Mouse (Mus musculus): ENCODE data around the gene Snx6. TPM values are rescaled to one million over a fixed set of nuclear protein-coding genes. Genes with fewer than 3 reads are reported as not detected.
"Not testable (repeated sequence)": the region's sequence is repeated elsewhere in the genome, so short reads cannot be mapped to it uniquely, and the experiment has no call there.

Gene Snx6
- total RNA-seq (2017) = 76.5 to 87.3 TPM (median 85.8 TPM) in 3 replicates

DNA sequence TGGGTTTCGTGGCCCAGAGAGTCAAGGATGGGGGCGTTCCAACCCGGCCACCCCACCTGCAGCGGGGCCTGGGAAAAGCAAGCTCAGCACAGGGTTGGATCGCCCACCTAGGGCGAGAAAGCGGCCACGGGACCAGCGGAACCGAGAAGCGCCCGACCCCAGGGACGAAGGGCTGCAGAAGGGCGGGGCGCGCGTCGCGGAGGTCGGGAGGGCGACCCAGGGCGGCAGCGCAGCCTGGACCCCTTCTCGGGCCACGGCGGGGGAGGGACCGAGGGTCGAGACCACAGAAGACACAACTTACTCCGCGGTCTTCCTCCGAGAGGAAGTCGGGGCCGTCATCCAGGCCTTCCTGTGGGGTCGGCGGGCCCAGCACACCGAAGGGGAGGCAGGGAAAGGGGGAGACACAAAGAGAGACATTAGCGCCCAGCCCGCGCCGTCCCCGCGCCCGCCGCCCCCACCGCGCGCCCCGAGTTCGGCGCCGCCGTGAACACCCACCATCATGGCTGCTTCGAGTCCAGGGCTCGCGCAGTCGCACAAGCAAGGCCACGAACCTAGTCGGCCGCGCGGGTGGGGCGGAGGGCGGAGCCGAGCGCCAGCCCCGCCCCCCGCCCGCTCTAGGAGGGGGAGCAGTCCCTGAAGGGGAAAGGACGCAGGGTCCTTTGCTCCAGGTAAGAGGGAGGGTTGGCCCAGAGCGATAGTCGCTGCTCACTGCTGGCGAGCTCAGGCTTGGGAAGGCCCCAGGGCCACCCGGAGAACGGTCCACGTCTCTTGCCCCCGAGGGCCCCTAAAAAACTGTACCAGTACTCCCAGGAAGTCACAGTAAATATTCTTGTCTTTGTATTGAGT, at the start of gene Snx6:
Gene Snx6 (minus strand): TSS at position 551 of the 846 bp plus-strand sequence.
- ATAC-seq (replicated peaks; ENCODE audit: insufficient number of reproducible peaks, low FRiP score, low TSS enrichment, poor library complexity, severe bottlenecking) = peak; percentile 78

- no peak; the same call in 1 of the 2 replicates for ATAC-seq (replicated peaks; ENCODE audit: insufficient number of reproducible peaks, low FRiP score, low TSS enrichment, poor library complexity, severe bottlenecking)
These were observed 48.9 kb upstream of the Snx6 start for GRCm38 (mm10) chr12:54844415-54844814.

- ATAC-seq (replicated peaks; ENCODE audit: insufficient number of reproducible peaks, low FRiP score, low TSS enrichment, poor library complexity, severe bottlenecking) = no peak
These were observed 46.1 kb upstream of the Snx6 start for GRCm38 (mm10) chr12:54841576-54841975.

GRCm38 (mm10) chr12:54839815-54840214, 44.3 kb upstream of the Snx6 start:
- no peak for ATAC-seq (replicated peaks; ENCODE audit: insufficient number of reproducible peaks, low FRiP score, low TSS enrichment, poor library complexity, severe bottlenecking)

DNA sequence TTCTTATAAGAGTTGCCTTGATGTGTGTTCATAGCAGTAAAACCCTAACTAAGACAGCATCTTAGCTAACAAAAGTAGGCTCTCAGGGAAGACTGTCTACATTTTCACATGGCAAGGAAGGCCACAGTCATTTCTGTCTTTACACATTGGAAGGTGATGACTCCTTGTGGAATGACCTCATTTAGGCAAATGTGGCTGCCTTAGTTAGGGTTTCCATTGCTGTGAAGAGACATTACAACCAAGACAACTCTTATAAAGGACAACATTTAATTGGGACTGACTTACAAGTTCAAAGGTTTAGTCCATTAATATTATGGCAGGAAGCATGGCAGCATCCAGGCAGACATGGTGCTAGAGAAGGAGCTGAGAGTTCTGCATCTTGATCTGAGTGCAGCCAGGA, 43.4 kb upstream of the Snx6 start:
- no peak for ATAC-seq (replicated peaks; ENCODE audit: insufficient number of reproducible peaks, low FRiP score, low TSS enrichment, poor library complexity, severe bottlenecking)

- no peak for ATAC-seq (replicated peaks; ENCODE audit: insufficient number of reproducible peaks, low FRiP score, low TSS enrichment, poor library complexity, severe bottlenecking)
These were observed 40.4 kb upstream of the Snx6 start for GRCm38 (mm10) chr12:54835608-54836570.

DNA sequence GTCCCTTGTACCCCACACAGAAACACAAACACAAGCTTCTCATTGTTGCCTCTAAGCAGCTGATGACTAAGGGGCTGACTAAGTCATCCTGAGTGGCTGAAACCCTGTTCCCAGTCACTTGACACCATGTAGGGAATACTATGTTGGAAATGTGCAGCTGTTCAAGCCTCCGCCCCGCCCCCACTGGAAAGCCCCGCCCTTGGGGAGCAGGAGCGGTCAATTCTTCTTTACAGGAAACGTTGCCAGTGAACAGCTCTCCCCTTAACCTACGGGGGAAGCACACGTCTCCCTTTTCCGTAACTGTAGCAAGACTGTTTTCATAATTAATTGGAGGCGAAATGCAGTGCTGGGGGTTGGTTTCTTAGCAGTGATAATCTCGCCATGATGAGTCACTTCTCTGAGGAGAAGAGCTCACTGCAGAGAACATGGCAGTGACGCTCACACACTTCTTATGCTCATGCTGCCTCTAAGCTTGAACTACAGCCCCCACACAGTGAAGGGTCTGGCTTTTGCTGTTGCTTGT, 39.5 kb upstream of the Snx6 start:
- ATAC-seq (replicated peaks; ENCODE audit: insufficient number of reproducible peaks, low FRiP score, low TSS enrichment, poor library complexity, severe bottlenecking) = 0 out of 2 replicates have a peak, but pooled peaks have one; percentile 17

DNA sequence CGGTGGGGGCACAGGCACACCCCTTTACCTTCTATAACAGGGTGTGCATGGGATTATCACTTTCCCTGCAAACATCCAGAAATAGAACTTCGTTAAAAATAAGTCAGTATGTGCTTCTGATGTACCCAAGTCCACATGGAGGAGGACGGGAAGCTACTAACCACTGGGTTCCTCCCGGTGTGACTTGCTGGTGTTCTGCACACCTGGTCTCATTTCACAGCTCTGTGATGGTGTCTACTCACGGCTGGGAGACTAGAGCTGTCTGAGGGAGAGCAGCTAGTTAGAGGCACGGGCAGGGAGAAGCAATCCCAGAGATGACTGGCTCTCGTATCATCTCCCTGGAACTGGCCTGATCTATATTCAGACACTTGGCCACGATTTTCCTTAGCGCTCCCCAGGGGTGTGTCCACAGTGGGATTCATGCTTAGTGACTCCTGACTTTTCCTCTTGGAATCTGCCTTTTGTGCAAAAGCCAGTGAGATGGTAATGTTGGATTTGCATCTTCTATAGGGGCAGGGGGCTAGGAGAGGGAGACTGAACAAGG, 38.4 kb upstream of the Snx6 start:
- no peak for ATAC-seq (replicated peaks; ENCODE audit: insufficient number of reproducible peaks, low FRiP score, low TSS enrichment, poor library complexity, severe bottlenecking)

GRCm38 (mm10) chr12:54831927-54832326, 36.4 kb upstream of the Snx6 start:
- not testable (repeated sequence) for ATAC-seq (replicated peaks; ENCODE audit: insufficient number of reproducible peaks, low FRiP score, low TSS enrichment, poor library complexity, severe bottlenecking)

DNA sequence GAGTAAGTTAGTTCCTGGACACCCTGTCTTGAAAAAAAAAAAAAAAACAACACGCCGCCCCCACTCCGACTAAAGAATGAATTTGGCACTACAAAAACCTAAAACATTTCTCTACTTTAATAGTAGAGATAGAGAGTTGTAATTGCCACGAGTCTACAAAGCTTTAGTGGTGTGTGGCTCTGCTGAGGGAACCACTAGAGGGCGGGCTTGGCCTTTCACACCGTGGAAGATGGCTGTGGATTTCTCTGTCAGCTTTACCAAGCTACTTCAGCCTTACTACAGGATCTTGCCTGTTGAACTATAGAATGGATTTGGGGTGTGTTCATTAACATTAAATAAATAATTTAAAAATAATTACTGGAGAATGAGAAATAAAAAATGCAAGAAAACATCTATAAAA, 35.1 kb upstream of the Snx6 start:
- peak; percentile 88 for ATAC-seq (replicated peaks; ENCODE audit: insufficient number of reproducible peaks, low FRiP score, low TSS enrichment, poor library complexity, severe bottlenecking)

DNA sequence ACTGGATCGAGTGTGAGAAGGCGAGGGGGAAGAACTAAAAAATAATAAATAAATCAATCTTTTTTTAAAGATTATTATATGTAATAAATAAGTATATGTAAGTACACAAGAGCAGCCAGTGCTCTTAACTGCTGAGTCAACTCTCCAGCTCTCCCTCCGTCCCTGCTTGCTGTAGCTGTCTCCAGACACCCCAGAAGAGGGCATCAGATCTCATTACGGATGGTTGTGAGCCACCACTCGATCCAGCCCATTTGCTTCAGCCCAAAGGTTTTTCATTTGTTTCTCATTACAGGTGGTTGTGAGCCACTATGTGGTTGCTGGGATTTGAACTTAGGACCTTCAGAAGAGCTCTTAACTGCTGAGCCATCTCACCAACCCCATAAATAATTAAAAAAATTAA, 34.4 kb upstream of the Snx6 start:
- ATAC-seq (replicated peaks; ENCODE audit: insufficient number of reproducible peaks, low FRiP score, low TSS enrichment, poor library complexity, severe bottlenecking) = no peak

- no peak for ATAC-seq (replicated peaks; ENCODE audit: insufficient number of reproducible peaks, low FRiP score, low TSS enrichment, poor library complexity, severe bottlenecking)
These were observed 32.5 kb upstream of the Snx6 start for GRCm38 (mm10) chr12:54828043-54828442.

DNA sequence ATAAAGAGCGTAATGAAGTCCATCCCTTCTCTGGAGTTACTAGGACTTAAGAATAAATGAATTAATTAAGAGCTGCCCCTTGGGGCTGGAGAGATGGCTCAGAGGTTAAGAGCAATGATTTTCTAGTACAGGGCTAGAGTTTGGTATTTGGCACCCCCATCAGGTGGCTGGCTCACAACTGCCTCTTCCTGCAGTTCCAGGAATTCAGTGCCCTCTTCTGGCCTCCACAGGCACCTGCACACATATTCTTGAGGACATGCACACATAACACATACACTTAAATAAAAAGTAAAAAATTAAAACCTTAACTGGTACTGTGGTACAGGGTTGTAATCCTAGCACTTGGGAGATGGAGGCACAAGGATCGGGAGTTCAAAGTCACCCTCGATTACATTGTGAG, 29.7 kb upstream of the Snx6 start:
- ATAC-seq (replicated peaks; ENCODE audit: insufficient number of reproducible peaks, low FRiP score, low TSS enrichment, poor library complexity, severe bottlenecking) = no peak

DNA sequence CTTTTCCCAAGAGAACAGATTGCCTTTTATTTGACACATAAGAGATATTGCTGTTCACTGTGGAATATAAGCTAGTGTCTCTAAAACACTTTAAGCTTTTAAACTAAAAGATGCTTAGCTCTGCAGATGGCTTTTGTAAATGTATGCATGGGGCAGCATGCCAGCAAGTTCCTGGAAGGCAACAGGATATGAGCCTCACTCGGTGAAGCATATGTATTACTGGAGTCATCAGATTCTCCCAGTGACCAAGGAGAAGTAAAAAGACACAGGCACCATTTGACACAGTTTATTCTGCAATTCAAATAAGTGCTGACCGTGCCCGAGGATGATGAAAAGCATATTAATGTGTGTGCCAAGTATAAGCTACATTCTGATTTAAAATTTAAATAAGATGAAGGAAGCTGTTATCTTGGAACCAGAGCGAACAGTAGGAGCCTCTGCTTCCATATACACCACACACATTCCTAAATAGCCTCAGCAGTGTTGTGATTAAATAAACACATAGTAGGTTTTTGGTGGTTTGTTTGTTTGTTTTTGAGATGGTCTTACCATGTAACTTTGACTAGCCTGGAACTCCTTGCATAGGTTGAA, 27.4 kb upstream of the Snx6 start:
- no peak for ATAC-seq (replicated peaks; ENCODE audit: insufficient number of reproducible peaks, low FRiP score, low TSS enrichment, poor library complexity, severe bottlenecking)

GRCm38 (mm10) chr12:54820684-54821161, 25.2 kb upstream of the Snx6 start:
- ATAC-seq (replicated peaks; ENCODE audit: insufficient number of reproducible peaks, low FRiP score, low TSS enrichment, poor library complexity, severe bottlenecking) = peak; percentile 76

- no peak for ATAC-seq (replicated peaks; ENCODE audit: insufficient number of reproducible peaks, low FRiP score, low TSS enrichment, poor library complexity, severe bottlenecking)
These were observed 23.9 kb upstream of the Snx6 start for GRCm38 (mm10) chr12:54819181-54819935.

DNA sequence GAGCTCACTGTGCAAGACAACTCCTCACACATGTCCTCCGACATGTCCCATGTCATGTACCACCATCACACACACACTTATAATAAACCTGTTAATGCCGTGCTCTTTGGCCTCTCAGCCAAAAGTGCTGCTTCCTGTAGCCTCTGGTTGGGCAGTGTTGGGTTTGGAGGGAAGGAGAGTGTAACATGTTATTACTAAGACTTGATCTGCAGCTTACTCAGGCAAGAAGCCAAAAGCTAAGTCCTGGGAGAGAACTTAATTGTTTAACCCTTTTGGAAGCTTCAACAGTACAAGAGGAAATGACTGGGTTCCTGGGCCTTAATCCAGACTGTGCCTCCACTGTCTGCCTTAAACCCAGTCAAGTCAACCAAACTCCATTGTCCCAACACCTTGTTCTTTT, 14.6 kb upstream of the Snx6 start:
- no peak for ATAC-seq (replicated peaks; ENCODE audit: insufficient number of reproducible peaks, low FRiP score, low TSS enrichment, poor library complexity, severe bottlenecking)

DNA sequence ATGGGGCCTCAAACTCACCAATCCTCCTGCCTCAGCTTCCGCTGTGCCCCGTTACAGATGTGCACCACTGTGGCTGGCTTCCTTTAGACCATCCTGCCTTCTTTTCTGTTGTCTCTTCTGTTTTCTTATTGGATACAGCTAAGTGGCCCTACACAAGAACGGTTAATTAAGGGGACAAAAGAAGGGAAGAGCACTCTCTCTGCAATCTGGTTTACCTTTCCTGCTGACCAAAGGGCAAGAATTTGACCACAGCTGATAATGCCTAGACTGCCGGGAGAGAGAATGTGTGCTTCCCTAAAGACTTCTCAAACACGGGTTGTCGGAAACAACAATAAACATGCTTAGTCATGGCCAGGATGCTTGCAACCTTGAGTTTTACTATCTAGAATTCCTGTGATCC, 12.0 kb upstream of the Snx6 start:
- no peak for ATAC-seq (replicated peaks; ENCODE audit: insufficient number of reproducible peaks, low FRiP score, low TSS enrichment, poor library complexity, severe bottlenecking)

All from monocyte, adult 5-6 weeks (primary cell).